Mouse (Mus musculus): ENCODE measurements around the gene Bcat1. TPM values are rescaled to one million over a fixed set of nuclear protein-coding genes. Genes with fewer than 3 reads are reported as not detected.

Gene Bcat1
- total RNA-seq, 4 experiments from 2014 or later = 24.6 to 48.2 (median 32.4) TPM

Other genes with a start within 250 kb of the Bcat1 start
- gene Lrmp, start 39.5 kb upstream of the Bcat1 start, total RNA-seq (2022) = 1 to 10 TPM; 1.9 to 4.8 (median 4.3) TPM
- 1 to 10 TPM in 1 of 4 experiments, under 1 TPM in 3; 0.32 to 1.0 (median 0.55) TPM for gene Casc1, start 134.8 kb upstream of the Bcat1 start, total RNA-seq (2022)
- gene Etfrf1, start 134.9 kb upstream of the Bcat1 start, total RNA-seq (2022) = 100 to 1,000 TPM in 2 of 4 experiments, 10 to 100 TPM in 2; 60.3 to 150 (median 110) TPM
- 10 to 100 TPM; 31.4 to 44.2 (median 42.8) TPM for gene Kras, start 174.1 kb upstream of the Bcat1 start, total RNA-seq (2022)

All from adrenal gland, adult 8-10 months (tissue).